Mouse (Mus musculus): ENCODE measurements at regions not wholly inside any gene's neighbourhood (a gene's known extent, or its start where the extent isn't known, plus 50 kb on each side); places are given as distances from the start of the nearest gene placed in this dataset.

GRCm38 (mm10) chr19:54324991-54325390 is 281.0 kb downstream of the Adra2a start:
- TF ChIP-seq MAX (IDR thresholded peaks at IDR 0.05; ENCODE audit: low read depth) (no peak), REST (IDR thresholded peaks at IDR 0.05; ENCODE audit: insufficient read depth, insufficient read length) (no peak), MYOD1 (IDR thresholded peaks at IDR 0.05; ENCODE audit: control insufficient read depth in 1 of 3, insufficient read length in 2 of 3, low read depth in 2 of 3) (no peak), MYOG (IDR thresholded peaks at IDR 0.05; ENCODE audit: control insufficient read depth in 1 of 3, insufficient read depth in 1 of 3, insufficient read length in 2 of 3, low read depth in 2 of 3) (no peak), TCF3 (IDR thresholded peaks at IDR 0.05; ENCODE audit: insufficient read length, low read depth) (no peak), TCF12 (IDR thresholded peaks at IDR 0.05; ENCODE audit: insufficient read depth, poor library complexity, severe bottlenecking) (no peak)
- H3K27me3 ChIP-seq (ENCODE audit: control insufficient read depth, insufficient read depth, insufficient read length): no peaks in the 10 kb centered on the region
- no peak overlapping the region for H3K4me3 ChIP-seq
- no peaks in the 10 kb centered on the region for H3K36me3 ChIP-seq (ENCODE audit: control insufficient read depth, insufficient read depth)
- H3K4me2 ChIP-seq (ENCODE audit: low read depth): no peak overlapping the region
- H3K79me2 ChIP-seq (ENCODE audit: control insufficient read depth, insufficient read depth): no peaks in the 10 kb centered on the region
- H3ac ChIP-seq (ENCODE audit: control insufficient read depth, insufficient read length): no peak overlapping the region

- H3K4me2 ChIP-seq (ENCODE audit: low read depth): no peak overlapping the region
- TF ChIP-seq E2F4 (IDR thresholded peaks at IDR 0.05; ENCODE audit: insufficient read depth) (no peak), REST (IDR thresholded peaks at IDR 0.05; ENCODE audit: insufficient read depth, insufficient read length) (no peak), CEBPB (IDR thresholded peaks at IDR 0.05; ENCODE audit: insufficient read depth, poor library complexity, severe bottlenecking) (no peak), USF1 (IDR thresholded peaks at IDR 0.05; ENCODE audit: low read depth) (no peak), TCF3 (IDR thresholded peaks at IDR 0.05; ENCODE audit: insufficient read length, low read depth) (no peak), MYOD1 (IDR thresholded peaks at IDR 0.05; ENCODE audit: control insufficient read depth in 1 of 3, insufficient read length in 2 of 3, low read depth in 2 of 3) (no peak), TCF12 (IDR thresholded peaks at IDR 0.05; ENCODE audit: insufficient read depth, poor library complexity, severe bottlenecking) (no peak), POLR2AphosphoS2 (IDR thresholded peaks at IDR 0.05; ENCODE audit: insufficient read length, low read depth) (no peak), MYOG (IDR thresholded peaks at IDR 0.05; ENCODE audit: control insufficient read depth in 1 of 3, insufficient read depth in 1 of 3, insufficient read length in 2 of 3, low read depth in 2 of 3) (no peak), POLR2A (IDR thresholded peaks at IDR 0.05; ENCODE audit: insufficient read length, low read depth) (no peak), MAX (IDR thresholded peaks at IDR 0.05; ENCODE audit: low read depth) (no peak), SRF (IDR thresholded peaks at IDR 0.05; ENCODE audit: control insufficient read depth, insufficient read length, low read depth) (no peak)
- H3K36me3 ChIP-seq (ENCODE audit: control insufficient read depth, insufficient read depth): no peaks in the 10 kb centered on the region
- H3K4me3 ChIP-seq: no peak overlapping the region
- H3K79me2 ChIP-seq (ENCODE audit: control insufficient read depth, insufficient read depth): no peaks in the 10 kb centered on the region
- H3K27me3 ChIP-seq (ENCODE audit: control insufficient read depth, insufficient read depth, insufficient read length): no peaks in the 10 kb centered on the region
- no peak overlapping the region for H3ac ChIP-seq (ENCODE audit: control insufficient read depth, insufficient read length)
Measured at GRCm38 (mm10) chr19:54332140-54332539, 288.2 kb downstream of the Adra2a start.

GRCm38 (mm10) chr19:54340778-54341291 is 296.9 kb downstream of the Adra2a start:
- H3ac ChIP-seq (ENCODE audit: control insufficient read depth, insufficient read length): no peak overlapping the region
- H3K4me2 ChIP-seq (ENCODE audit: low read depth): no peak overlapping the region
- H3K27me3 ChIP-seq (ENCODE audit: control insufficient read depth, insufficient read depth, insufficient read length): no peaks in the 10 kb centered on the region
- TF ChIP-seq REST (IDR thresholded peaks at IDR 0.05; ENCODE audit: insufficient read depth, insufficient read length): no peak
- no peak for TF ChIP-seq SRF (IDR thresholded peaks at IDR 0.05; ENCODE audit: control insufficient read depth, insufficient read length, low read depth)
- TF ChIP-seq POLR2AphosphoS2 (IDR thresholded peaks at IDR 0.05; ENCODE audit: insufficient read length, low read depth): no peak
- no peak for TF ChIP-seq MAX (IDR thresholded peaks at IDR 0.05; ENCODE audit: low read depth)
- no peak for TF ChIP-seq TCF3 (IDR thresholded peaks at IDR 0.05; ENCODE audit: insufficient read length, low read depth)
- no peak for TF ChIP-seq CEBPB (IDR thresholded peaks at IDR 0.05; ENCODE audit: insufficient read depth, poor library complexity, severe bottlenecking)
- no peak for TF ChIP-seq POLR2A (IDR thresholded peaks at IDR 0.05; ENCODE audit: insufficient read length, low read depth)
- H3K79me2 ChIP-seq (ENCODE audit: control insufficient read depth, insufficient read depth): no peaks in the 10 kb centered on the region
- no peaks in the 10 kb centered on the region for H3K36me3 ChIP-seq (ENCODE audit: control insufficient read depth, insufficient read depth)
- no peak overlapping the region for H3K4me3 ChIP-seq

GRCm38 (mm10) chr19:54359731-54360130 is 315.8 kb downstream of the Adra2a start:
- H3K27me3 ChIP-seq (ENCODE audit: control insufficient read depth, insufficient read depth, insufficient read length): no peaks in the 10 kb centered on the region
- no peak overlapping the region for H3K4me2 ChIP-seq (ENCODE audit: low read depth)
- H3K4me3 ChIP-seq: no peak overlapping the region
- H3K79me2 ChIP-seq (ENCODE audit: control insufficient read depth, insufficient read depth): no peaks in the 10 kb centered on the region
- no peaks in the 10 kb centered on the region for H3K36me3 ChIP-seq (ENCODE audit: control insufficient read depth, insufficient read depth)
- TF ChIP-seq MAX (IDR thresholded peaks at IDR 0.05; ENCODE audit: low read depth) (no peak), POLR2A (IDR thresholded peaks at IDR 0.05; ENCODE audit: insufficient read length, low read depth) (no peak), TCF3 (IDR thresholded peaks at IDR 0.05; ENCODE audit: insufficient read length, low read depth) (no peak)
- H3ac ChIP-seq (ENCODE audit: control insufficient read depth, insufficient read length): no peak overlapping the region

GRCm38 (mm10) chr19:54360660-54361059 is 316.7 kb downstream of the Adra2a start:
- Histone ChIP-seq H3K36me3 (ENCODE audit: control insufficient read depth, insufficient read depth) (no peaks in the 10 kb centered on the region), H3K27me3 (ENCODE audit: control insufficient read depth, insufficient read depth, insufficient read length) (no peaks in the 10 kb centered on the region), H3K79me2 (ENCODE audit: control insufficient read depth, insufficient read depth) (no peaks in the 10 kb centered on the region), H3ac (ENCODE audit: control insufficient read depth, insufficient read length) (no peak overlapping the region), H3K4me3 (no peak overlapping the region), H3K4me2 (ENCODE audit: low read depth) (no peak overlapping the region)
- no peak for TF ChIP-seq TCF12 (IDR thresholded peaks at IDR 0.05; ENCODE audit: insufficient read depth, poor library complexity, severe bottlenecking)

GRCm38 (mm10) chr19:54385101-54385500 is 341.1 kb downstream of the Adra2a start:
- no peak for TF ChIP-seq SRF (IDR thresholded peaks at IDR 0.05; ENCODE audit: control insufficient read depth, insufficient read length, low read depth)
- no peak for TF ChIP-seq USF1 (IDR thresholded peaks at IDR 0.05; ENCODE audit: low read depth)
- TF ChIP-seq POLR2A (IDR thresholded peaks at IDR 0.05; ENCODE audit: insufficient read length, low read depth): no peak
- Histone ChIP-seq H3K4me3 (no peak overlapping the region), H3K79me2 (ENCODE audit: control insufficient read depth, insufficient read depth) (no peaks in the 10 kb centered on the region), H3K27me3 (ENCODE audit: control insufficient read depth, insufficient read depth, insufficient read length) (no peaks in the 10 kb centered on the region), H3K4me2 (ENCODE audit: low read depth) (no peak overlapping the region), H3ac (ENCODE audit: control insufficient read depth, insufficient read length) (no peak overlapping the region), H3K36me3 (ENCODE audit: control insufficient read depth, insufficient read depth) (no peaks in the 10 kb centered on the region)

Data from myocyte (in vitro differentiated cells).